Mouse (Mus musculus) adrenal gland, postnatal 10 days (tissue): ENCODE measurements around the gene C130032M10Rik. TPM values are rescaled to one million over a fixed set of nuclear protein-coding genes. Genes with fewer than 3 reads are reported as not detected.

ENCODE experiments used
- DNase-seq: peaks from one replicate; pipeline ENCODE4 v3.0.0; 2021; ENCODE audit warnings: mixed read lengths
- total RNA-seq, 2 experiments: library from RNA; stranded (reverse); gene quantifications; 2 replicates each; pipeline ENCODE4 v1.2.3; 2021

Gene C130032M10Rik
- total RNA-seq, 2 experiments from 2014 or later = not detected

- no peak for DNase-seq
Observed at GRCm38 (mm10) chr9:114549117-114549516, 33.6 kb downstream of the C130032M10Rik start.

- no peak for DNase-seq
Observed at GRCm38 (mm10) chr9:114550033-114550432, 34.5 kb downstream of the C130032M10Rik start.

- DNase-seq = no peak
Observed at GRCm38 (mm10) chr9:114553828-114554227, 38.3 kb downstream of the C130032M10Rik start.

GRCm38 (mm10) chr9:114554355-114554979, 39.0 kb downstream of the C130032M10Rik start:
- peak; percentile 14 for DNase-seq

GRCm38 (mm10) chr9:114556276-114556855, 40.9 kb downstream of the C130032M10Rik start:
- DNase-seq = no peak

- no peak for DNase-seq
Observed at GRCm38 (mm10) chr9:114557086-114557485, 41.6 kb downstream of the C130032M10Rik start.

- DNase-seq = no peak
Observed at GRCm38 (mm10) chr9:114560141-114560540, 44.6 kb downstream of the C130032M10Rik start.

- no peak for DNase-seq
Observed at GRCm38 (mm10) chr9:114560771-114561670, 45.5 kb downstream of the C130032M10Rik start.

- no peak for DNase-seq
Observed at GRCm38 (mm10) chr9:114561671-114561971, 46.1 kb downstream of the C130032M10Rik start.

- DNase-seq = peak; percentile 16
Observed at GRCm38 (mm10) chr9:114562031-114562918, 46.8 kb downstream of the C130032M10Rik start.

GRCm38 (mm10) chr9:114562919-114563751, 47.6 kb downstream of the C130032M10Rik start:
- DNase-seq = no peak

GRCm38 (mm10) chr9:114563761-114564606, 48.5 kb downstream of the C130032M10Rik start, which contains the start of gene Trim71:
TSS of gene Trim71 (minus strand) at chr9:114564369.
- DNase-seq = peak; percentile 14

GRCm38 (mm10) chr9:114564667-114565066, 49.2 kb downstream of the C130032M10Rik start:
- no peak for DNase-seq

Other genes starting within 250 kb of the C130032M10Rik start
- gene Bcl2a1c, start 185.6 kb upstream of the C130032M10Rik start, total RNA-seq = not detected
- gene Crtap, start 125.0 kb upstream of the C130032M10Rik start, total RNA-seq = 10 to 100 TPM; 89.9 to 96.4 TPM
- gene Glb1, start 114.6 kb upstream of the C130032M10Rik start, total RNA-seq = 10 to 100 TPM; 24.8 to 26.9 TPM
- gene Tmppe, start 114.6 kb upstream of the C130032M10Rik start, total RNA-seq = 1 to 10 TPM; 4.4 to 7.4 TPM
- gene Ccr4, start 10.8 kb upstream of the C130032M10Rik start, total RNA-seq = under 1 TPM in 1 of 2 experiments, not detected in 1; 0.09 TPM
- gene Trim71, start 48.7 kb downstream of the C130032M10Rik start, total RNA-seq = under 1 TPM in 1 of 2 experiments, not detected in 1; 0.09 TPM
- 10 to 100 TPM; 36.0 to 39.9 TPM for gene Cnot10, start 124.5 kb downstream of the C130032M10Rik start, total RNA-seq
- 10 to 100 TPM; 38.3 to 41.0 TPM for gene Dync1li1, start 173.1 kb downstream of the C130032M10Rik start, total RNA-seq
- gene Cmtm6, start 215.4 kb downstream of the C130032M10Rik start, total RNA-seq = 10 to 100 TPM; 59.4 to 61.0 TPM